Mouse (Mus musculus) cerebellum, adult 8-10 months (tissue): ENCODE measurements around the gene Vps8.

Experiments
- DNase-seq: peaks from one replicate; pipeline ENCODE4 v3.0.0; 2022

Gene Vps8

GRCm38 (mm10) chr16:21422645-21423545 is at the start of gene Vps8:
TSS of gene Vps8 (plus strand) at chr16:21423118.
- DNase-seq: peak; percentile 84

- no peak for DNase-seq
Measured at GRCm38 (mm10) chr16:21373316-21373960, 49.5 kb upstream of the Vps8 start.

DNA sequence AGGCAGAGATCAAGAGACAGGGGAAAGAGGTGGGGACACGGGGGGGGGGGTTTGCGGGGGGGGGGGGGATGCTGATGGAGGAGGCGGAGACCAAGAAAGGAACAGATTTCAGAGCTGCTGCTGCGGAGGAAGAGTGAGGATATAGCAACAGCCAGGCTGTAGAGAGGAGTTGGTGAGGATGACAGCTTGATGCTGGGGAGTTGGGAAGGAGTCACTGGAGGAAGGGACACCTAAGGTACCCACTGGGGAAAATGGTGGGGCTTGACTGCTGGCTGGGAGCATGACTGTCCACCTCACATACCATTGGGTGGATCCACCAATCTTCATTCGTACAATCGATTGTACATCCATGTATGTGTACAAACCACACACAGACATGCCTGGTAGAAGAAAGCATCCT is 48.9 kb upstream of the Vps8 start:
- no peak for DNase-seq

- no peak for DNase-seq
Measured at GRCm38 (mm10) chr16:21375147-21375546, 47.8 kb upstream of the Vps8 start.

- no peak for DNase-seq
Measured at GRCm38 (mm10) chr16:21376316-21376715, 46.6 kb upstream of the Vps8 start.

GRCm38 (mm10) chr16:21376949-21377604 is 45.8 kb upstream of the Vps8 start:
- DNase-seq: no peak

DNA sequence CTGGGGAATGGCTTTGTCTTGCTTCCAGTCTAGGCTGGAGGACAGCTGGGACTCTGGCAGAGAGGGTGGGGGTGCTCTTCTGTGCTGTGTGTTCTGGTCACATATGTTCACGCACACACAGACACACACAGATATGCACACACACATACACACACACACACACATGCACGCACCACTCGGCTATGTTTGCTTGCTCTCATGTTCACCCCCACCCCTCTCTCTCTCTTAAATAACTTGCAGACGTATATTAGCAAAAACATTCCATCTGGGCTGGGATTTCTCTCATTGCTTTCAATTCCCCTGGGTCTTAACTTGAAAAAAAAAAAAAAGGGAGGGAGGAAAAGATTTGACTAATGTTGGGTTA is 45.3 kb upstream of the Vps8 start:
- DNase-seq: no peak

- DNase-seq: no peak
Measured at GRCm38 (mm10) chr16:21381469-21381868, 41.4 kb upstream of the Vps8 start.

DNA sequence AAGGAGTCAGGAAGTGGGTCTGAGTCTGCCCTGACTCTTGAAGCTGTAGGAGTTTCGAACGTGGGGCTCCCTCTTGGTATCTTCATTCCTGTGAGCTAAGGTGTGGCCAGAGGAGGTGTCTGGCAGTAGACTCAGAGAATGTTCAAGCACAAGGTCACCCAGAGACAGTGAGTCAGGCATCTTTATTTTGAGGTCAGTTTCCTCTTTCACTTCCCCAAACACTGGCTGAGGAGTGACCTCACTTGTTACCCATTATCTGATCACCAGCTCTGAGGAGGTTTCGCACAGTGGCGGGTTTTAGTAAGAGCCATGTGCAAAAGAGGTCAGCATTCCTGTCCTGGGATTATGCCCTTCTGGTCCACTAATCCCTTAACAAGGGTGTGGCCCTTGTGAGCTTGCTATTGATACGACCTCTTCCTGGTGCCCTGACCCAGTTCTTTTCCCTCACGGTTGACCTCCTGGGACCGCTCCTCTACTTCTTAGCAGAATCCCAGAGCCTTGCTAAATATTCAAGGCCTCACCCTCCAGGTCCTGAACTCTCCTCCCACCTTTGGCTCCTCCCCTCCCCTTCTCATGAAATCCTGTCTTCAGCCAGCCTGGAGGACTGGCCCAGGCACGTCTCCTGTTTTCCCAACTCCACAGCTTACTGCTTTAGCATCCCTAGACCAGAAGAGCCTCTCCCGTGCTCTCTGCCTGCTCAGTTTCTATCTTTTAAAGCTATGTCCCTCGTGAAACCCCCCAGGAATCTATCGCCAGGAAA is 40.6 kb upstream of the Vps8 start:
- no peak for DNase-seq

DNA sequence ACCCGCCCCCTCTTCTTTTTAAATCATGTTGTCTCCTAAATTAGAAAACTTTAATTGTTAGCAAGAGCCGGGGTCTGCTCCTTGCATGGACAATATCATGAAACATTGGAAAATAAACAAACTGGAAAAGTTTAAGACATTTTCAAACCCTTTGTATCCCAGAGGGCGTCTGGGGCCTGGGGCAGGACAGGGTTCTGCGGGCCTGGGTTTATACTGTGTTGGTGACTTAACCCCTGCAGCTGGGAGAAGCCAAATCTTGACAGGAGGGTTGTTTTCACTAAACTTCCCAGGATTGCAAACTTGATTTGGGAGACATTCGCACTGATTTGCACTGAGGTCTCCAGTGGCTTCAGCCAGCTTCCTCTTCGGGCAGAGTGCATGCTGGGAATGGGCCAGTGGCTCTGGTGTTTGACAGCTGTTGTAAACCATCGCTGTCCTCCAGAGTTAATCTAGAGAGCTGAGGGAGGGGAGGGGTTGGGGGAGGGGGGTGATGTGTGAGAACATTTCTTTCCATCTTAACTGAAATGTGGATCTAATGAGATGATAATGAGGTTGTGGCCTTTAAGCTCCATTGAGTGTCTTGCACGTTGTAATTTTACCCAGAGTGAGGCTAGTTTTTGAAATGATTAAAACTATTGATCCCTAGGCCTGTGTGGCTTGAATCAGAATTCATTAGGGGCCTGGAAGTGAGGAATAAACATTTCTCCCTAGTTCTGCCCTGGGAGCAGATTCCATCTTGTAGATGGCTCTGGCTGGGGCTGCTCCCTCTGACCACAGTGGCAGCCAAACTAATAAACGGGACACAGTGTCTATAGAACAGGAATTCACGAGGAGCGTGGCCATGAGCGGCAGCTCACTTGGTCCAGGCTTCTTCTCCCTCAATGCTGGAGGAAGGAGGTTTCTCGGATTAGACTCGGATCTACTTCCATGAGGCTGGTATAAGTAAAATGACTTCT is 36.7 kb upstream of the Vps8 start:
- no peak for DNase-seq

DNA sequence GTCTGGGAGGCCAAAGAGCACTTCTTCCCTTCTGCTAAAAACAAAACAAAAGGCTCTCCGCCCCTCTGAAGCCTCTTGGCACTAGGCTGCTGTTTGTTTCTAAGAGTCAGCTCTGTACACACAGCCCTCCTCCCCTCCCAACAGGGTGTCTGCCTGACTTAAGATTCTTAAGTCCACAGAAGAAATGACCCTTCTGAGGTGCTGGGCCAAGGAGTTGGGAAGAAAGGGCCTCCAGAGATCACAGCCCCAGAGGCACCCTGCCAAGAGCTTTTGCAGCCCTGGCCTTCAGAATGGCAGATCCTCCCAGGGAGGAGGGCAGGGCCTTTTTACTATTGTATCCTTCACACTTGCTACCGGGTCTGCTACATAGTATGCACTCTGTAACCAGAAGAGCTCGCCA is 33.6 kb upstream of the Vps8 start:
- DNase-seq: no peak

DNA sequence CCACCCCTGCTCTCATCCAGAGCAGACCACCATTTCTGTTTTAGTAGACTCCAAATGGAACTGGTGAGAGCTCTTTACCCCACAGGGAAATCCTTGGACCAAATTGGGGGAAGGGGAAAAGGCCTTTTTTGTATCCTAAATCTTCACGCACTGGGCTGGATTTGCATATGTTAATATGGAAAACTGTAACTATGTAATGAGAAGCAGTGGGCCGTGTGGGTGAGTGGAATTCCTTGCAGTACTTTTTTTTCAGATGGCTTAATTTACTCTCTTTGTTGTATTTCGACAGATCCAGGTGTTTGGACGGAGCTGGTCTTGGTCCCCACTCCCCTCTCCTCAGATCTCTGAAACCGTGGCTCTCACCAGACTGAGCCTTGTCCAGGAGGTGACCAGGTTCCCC is 32.2 kb upstream of the Vps8 start:
- no peak for DNase-seq

DNA sequence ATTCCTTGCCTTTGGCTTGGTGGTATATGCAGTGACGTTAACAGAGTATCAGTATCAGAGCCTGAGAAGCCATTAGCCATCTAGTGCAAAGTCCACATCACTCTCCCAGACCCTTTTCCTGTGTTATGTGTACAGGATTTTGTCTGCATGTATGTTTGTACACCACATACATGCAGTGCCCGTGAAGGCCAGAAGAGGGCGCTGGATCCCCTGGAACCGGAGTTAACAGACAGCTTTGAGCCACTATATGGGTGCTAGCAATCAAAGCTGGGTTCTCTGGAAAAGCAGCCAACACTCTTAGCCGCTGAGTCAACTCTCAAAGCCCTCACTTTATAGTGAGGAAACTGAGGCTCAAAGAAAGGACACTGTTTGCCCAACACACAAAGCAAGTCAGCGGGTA is 30.8 kb upstream of the Vps8 start:
- no peak for DNase-seq

DNA sequence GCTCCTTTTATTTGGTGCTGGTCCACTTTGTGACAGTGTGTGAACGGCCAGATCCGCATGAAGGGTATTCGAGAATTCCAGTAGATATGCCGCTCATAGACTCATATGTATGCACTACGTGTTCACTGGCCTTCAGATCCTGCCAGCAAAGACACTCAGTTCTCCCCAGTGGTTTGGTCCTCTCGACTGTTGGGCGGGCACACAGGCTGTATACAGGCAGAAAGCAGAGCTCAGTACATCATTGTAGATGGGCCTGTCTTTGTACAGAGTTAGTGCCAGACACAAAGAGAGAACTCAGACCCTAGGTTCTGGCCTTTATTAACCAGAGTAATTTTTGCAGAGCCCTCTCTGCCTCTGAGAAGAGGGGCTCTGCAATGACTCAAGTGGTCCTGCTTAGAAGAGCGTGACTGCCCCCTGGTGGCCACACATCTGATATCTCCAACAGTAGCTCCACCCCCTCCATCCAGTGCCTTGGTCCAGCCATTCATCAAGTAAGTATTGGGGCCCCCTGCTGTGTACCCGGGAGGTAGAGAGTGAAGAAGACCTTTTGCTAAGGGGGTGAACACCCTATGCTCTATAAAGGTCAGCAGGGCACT is 30.3 kb upstream of the Vps8 start:
- peak; percentile 58 for DNase-seq

DNA sequence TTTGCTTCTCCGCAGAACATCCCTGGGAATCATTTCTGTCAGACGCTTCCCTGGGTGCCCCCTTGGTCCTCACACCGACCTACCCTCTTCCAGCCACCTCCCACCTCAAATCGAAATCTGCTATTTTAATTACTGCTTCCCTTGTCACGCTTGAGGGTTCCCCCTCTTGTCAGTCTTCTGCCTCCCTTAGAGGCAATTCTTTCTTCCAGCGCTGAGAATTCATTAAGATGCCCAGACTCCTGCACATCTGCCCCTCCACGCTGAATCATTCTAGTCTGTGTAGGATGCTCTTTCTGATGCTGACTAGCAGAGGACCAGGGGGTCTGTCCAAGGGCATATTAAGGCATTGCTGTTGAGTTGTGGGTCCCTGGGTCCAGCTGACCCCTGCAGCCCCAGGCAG is 27.4 kb upstream of the Vps8 start:
- DNase-seq: no peak

DNA sequence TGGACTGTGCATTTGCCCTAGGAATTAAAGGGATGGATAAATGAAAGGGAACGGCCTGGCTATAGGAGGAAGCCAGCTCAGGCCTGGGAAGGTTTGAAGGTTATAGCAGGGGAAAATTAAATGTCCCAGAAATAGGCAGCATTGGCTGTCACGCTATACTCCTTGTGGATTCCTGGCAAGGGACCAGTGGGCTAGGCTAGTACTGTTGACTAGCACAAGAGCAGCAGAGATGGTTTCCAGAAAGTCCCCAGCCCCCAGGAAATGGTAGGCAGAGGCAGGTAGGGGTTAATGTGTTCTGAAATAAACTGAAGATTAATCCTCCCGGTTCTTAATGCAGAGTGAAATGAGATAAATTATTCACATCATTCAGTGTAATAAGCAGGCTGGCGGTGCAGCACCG is 25.2 kb upstream of the Vps8 start:
- no peak for DNase-seq

DNA sequence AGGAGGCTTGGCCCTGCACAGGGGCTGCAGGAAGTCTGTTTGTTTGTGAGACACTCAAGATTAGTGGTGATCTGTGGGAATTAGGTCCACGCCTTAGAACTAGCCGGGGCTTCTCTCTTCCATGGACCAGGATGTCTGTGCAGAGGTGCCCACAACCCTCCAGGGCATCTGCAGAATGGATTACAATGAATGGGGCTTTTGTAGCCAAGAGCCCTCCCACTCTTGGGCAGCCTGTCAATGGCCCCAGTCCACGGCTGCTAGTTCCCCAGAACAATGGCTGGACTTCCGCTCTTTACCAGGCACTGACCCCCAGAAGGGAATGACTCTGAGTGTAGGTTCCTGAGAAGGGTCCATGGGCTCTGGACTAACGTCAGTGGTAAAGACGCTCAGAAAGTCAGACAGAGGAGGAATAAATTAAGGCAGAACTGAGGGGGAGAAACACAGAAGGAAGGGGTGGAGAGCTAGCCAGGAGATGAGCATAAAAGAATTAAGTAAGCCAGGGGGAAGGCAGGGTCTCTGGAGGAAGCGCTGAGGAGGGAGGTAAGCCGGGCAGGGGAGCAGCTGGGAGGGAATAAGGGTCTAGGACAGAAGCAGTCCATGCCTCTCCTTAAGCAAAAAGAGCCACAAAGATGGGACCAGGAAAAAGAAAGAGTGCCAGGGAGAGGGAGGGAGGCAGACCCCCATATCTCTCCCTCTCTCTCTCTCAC is 24.4 kb upstream of the Vps8 start:
- no peak for DNase-seq

DNA sequence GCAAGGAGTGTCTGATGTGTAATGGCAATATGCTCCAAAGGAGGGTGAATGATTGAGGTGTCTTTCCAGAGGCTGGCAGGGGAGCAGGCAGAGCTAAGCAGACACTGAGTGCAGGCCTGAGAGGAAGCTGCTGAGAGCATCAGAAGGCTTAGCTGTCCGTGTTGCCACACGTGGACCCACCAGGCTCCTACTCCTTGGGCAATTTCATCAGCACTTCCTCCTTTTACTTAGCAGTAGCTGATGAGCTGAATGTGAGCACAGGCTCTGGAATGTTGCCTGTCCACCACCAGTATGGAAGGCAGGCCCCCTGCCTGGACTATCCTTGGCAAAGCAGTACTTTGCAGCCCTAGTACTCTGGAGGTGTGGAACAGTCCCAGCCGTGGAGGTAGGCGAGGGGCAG is 23.0 kb upstream of the Vps8 start:
- DNase-seq: no peak

GRCm38 (mm10) chr16:21402068-21402467 is 20.9 kb upstream of the Vps8 start:
- no peak for DNase-seq

DNA sequence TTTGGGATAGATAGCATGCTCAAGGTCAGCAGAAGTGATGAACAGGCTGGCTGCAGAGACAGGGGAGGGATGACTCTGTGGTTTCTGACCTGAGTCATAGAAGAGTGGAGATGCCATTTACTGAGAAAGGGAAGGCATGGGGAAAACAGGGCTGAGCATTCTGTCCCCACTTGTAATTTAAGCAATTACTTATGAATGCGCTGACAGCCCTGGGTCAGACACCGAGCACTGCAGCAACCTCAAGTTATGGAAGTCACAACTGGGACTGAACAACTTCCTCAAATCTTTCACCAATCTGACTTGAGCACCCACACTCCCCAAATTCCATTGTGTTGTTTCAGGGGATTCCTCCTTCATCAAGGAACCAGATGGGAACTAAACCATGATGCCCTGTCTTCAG is 19.5 kb upstream of the Vps8 start:
- DNase-seq: no peak

GRCm38 (mm10) chr16:21404631-21405030 is 18.3 kb upstream of the Vps8 start:
- no peak for DNase-seq
